Mouse (Mus musculus) midbrain, embryonic 11.5 days (tissue): ENCODE results near the gene 1700016D06Rik. TPM values are rescaled to one million over a fixed set of nuclear protein-coding genes. Genes with fewer than 3 reads are reported as not detected.
"Not testable (repeated sequence)": the region's sequence is repeated elsewhere in the genome, so short reads cannot be mapped to it uniquely, and the experiment has no call there.

Source experiments
- ATAC-seq: fragments of 200-750 bp; cut with Nextera tagmentation; 2 replicates; pipeline ENCODE4 v1.8.0; 2017; ENCODE audit warnings: moderate TSS enrichment, moderate library complexity; ENCODE audit not compliant: low FRiP score
- DNase-seq: peaks from one replicate; pipeline ENCODE4 v3.0.0; 2015; ENCODE audit warnings: low spot score; ENCODE audit errors: missing footprints
- H3K27ac ChIP-seq: fragments of 300-500 bp; sonication (generic); 2 replicates; pipeline ENCODE4 v1.5.1; 2014; ENCODE audit warnings: low read depth, low read length
- H3K27me3 ChIP-seq: fragments of 300-500 bp; sonication (generic); 2 replicates; pipeline ENCODE4 v1.6.1; 2014; ENCODE audit warnings: mild to moderate bottlenecking, low read length, moderate library complexity, mixed read lengths; ENCODE audit not compliant: control insufficient read depth, insufficient read depth
- H3K36me3 ChIP-seq: fragments of 300-500 bp; sonication (generic); 2 replicates; pipeline ENCODE4 v1.6.1; 2014; ENCODE audit warnings: mild to moderate bottlenecking, low read length, moderate library complexity, mixed read lengths; ENCODE audit not compliant: control insufficient read depth, insufficient read depth
- H3K4me1 ChIP-seq: fragments of 300-500 bp; sonication (generic); 2 replicates; pipeline ENCODE4 v1.6.1; 2014; ENCODE audit warnings: low read length; ENCODE audit not compliant: control insufficient read depth, insufficient read depth
- H3K4me2 ChIP-seq: fragments of 300-500 bp; sonication (generic); 2 replicates; pipeline ENCODE4 v1.6.1; 2014; ENCODE audit warnings: mild to moderate bottlenecking, moderate library complexity
- H3K4me3 ChIP-seq: fragments of 300-500 bp; sonication (generic); 2 replicates; pipeline ENCODE4 v1.5.1; 2014; ENCODE audit warnings: low read depth, low read length
- H3K9ac ChIP-seq: fragments of 300-500 bp; sonication (generic); 2 replicates; pipeline ENCODE4 v1.6.1; 2014; ENCODE audit warnings: low read length
- H3K9me3 ChIP-seq: fragments of 300-500 bp; sonication (generic); 2 replicates; pipeline ENCODE4 v1.6.1; 2016; ENCODE audit warnings: low read length; ENCODE audit not compliant: control insufficient read depth
- WGBS: fragments of 180-500 bp; shearing (Covaris S2); extraction: QIAGEN DNeasy Blood & Tissue Kit; methylation state at CpG from one replicate; pipeline ENCODE4 v1.1.7; 2014; 5-methylcytosine and 5-hydroxymethylcytosine counted together
- polyA plus RNA-seq: library from polyadenylated mRNA; unstranded; fragments of >200 nt; fragmentation: Nextera tagmentation; extraction: Ambion mirVana; gene quantifications from 2 replicates; pipeline ENCODE4 v1.2.1, GENCODE M21; 2014

Gene 1700016D06Rik
- polyA plus RNA-seq, 1 experiment from 2014 or later = not detected

- H3K36me3 ChIP-seq = no peaks in the 10 kb centered on the region
- H3K27me3 ChIP-seq = no peaks in the 10 kb centered on the region
- H3K4me2 ChIP-seq = no peak overlapping the region
- ATAC-seq (no peak), DNase-seq (no peak)
- H3K27ac ChIP-seq = no peak overlapping the region
- no peak overlapping the region for H3K4me3 ChIP-seq
- no peaks in the 10 kb centered on the region for H3K9me3 ChIP-seq
- 76% methylated on average over 5 of the region's 5 CpGs for WGBS
- no peak overlapping the region for H3K9ac ChIP-seq
- H3K4me1 ChIP-seq = no peaks in the 10 kb centered on the region; the same call in 1 of the 2 replicates
Measured at GRCm38 (mm10) chr8:11693972-11694371, 6.9 kb downstream of the 1700016D06Rik start.

- Histone ChIP-seq H3K4me3 (no peak overlapping the region), H3K4me1 (no peaks in the 10 kb centered on the region; the same call in 1 of the 2 replicates), H3K27ac (no peak overlapping the region), H3K9me3 (no peaks in the 10 kb centered on the region), H3K27me3 (no peaks in the 10 kb centered on the region), H3K9ac (no peak overlapping the region), H3K36me3 (no peaks in the 10 kb centered on the region), H3K4me2 (no peak overlapping the region)
- WGBS = 69% methylated on average over 1 of the region's 1 CpGs
- DNase-seq = no peak
- ATAC-seq = no peak
Measured at GRCm38 (mm10) chr8:11692455-11692854, 8.4 kb downstream of the 1700016D06Rik start.

- H3K27ac ChIP-seq = no peak overlapping the region
- no peaks in the 10 kb centered on the region; the same call in 1 of the 2 replicates for H3K4me1 ChIP-seq
- ATAC-seq (no peak), DNase-seq (no peak)
- no peaks in the 10 kb centered on the region for H3K9me3 ChIP-seq
- 81% methylated on average over 6 of the region's 6 CpGs for WGBS
- H3K36me3 ChIP-seq = no peaks in the 10 kb centered on the region
- no peaks in the 10 kb centered on the region for H3K27me3 ChIP-seq
- H3K4me3 ChIP-seq = no peak overlapping the region
- no peak overlapping the region for H3K9ac ChIP-seq
- H3K4me2 ChIP-seq = no peak overlapping the region
Measured at GRCm38 (mm10) chr8:11691761-11692160, 9.1 kb downstream of the 1700016D06Rik start.

- no peak for ATAC-seq
- no peak for DNase-seq
- no peak overlapping the region for H3K27ac ChIP-seq
- 91% methylated on average over 6 of the region's 6 CpGs for WGBS
- H3K27me3 ChIP-seq = no peaks in the 10 kb centered on the region
- H3K4me2 ChIP-seq = no peak overlapping the region
- no peaks in the 10 kb centered on the region for H3K36me3 ChIP-seq
- H3K9ac ChIP-seq = no peak overlapping the region
- H3K9me3 ChIP-seq = no peaks in the 10 kb centered on the region
- no peak overlapping the region for H3K4me3 ChIP-seq
- H3K4me1 ChIP-seq = no peaks in the 10 kb centered on the region; the same call in 1 of the 2 replicates
Measured at GRCm38 (mm10) chr8:11691284-11691683, 9.6 kb downstream of the 1700016D06Rik start.

- no peak overlapping the region for H3K4me3 ChIP-seq
- H3K4me2 ChIP-seq = no peak overlapping the region
- H3K9me3 ChIP-seq = no peaks in the 10 kb centered on the region
- H3K4me1 ChIP-seq = no peaks in the 10 kb centered on the region; the same call in 1 of the 2 replicates
- H3K27me3 ChIP-seq = no peaks in the 10 kb centered on the region
- no peak overlapping the region for H3K9ac ChIP-seq
- no peak for DNase-seq
- no peak for ATAC-seq
- no peaks in the 10 kb centered on the region for H3K36me3 ChIP-seq
- H3K27ac ChIP-seq = no peak overlapping the region
- 45% methylated on average over 7 of the region's 7 CpGs for WGBS
Measured at GRCm38 (mm10) chr8:11689945-11690344, 10.9 kb downstream of the 1700016D06Rik start.

GRCm38 (mm10) chr8:11687251-11687650, 13.6 kb downstream of the 1700016D06Rik start:
- Histone ChIP-seq H3K27me3 (no peaks in the 10 kb centered on the region), H3K9me3 (no peaks in the 10 kb centered on the region), H3K9ac (no peak overlapping the region), H3K4me1 (no peaks in the 10 kb centered on the region; the same call in 1 of the 2 replicates), H3K36me3 (no peaks in the 10 kb centered on the region), H3K4me2 (no peak overlapping the region), H3K4me3 (no peak overlapping the region), H3K27ac (no peak overlapping the region)
- DNase-seq (no peak), ATAC-seq (no peak)
- WGBS = 88% methylated on average over 5 of the region's 5 CpGs

GRCm38 (mm10) chr8:11684558-11684957, 16.3 kb downstream of the 1700016D06Rik start:
- WGBS = 92% methylated on average over 7 of the region's 7 CpGs
- H3K9ac ChIP-seq = no peak overlapping the region
- no peaks in the 10 kb centered on the region for H3K36me3 ChIP-seq
- no peak for ATAC-seq
- H3K4me1 ChIP-seq = no peaks in the 10 kb centered on the region
- no peak overlapping the region for H3K4me3 ChIP-seq
- no peak overlapping the region for H3K27ac ChIP-seq
- no peak for DNase-seq
- no peaks in the 10 kb centered on the region for H3K9me3 ChIP-seq
- H3K4me2 ChIP-seq = no peak overlapping the region
- H3K27me3 ChIP-seq = no peaks in the 10 kb centered on the region

- H3K9me3 ChIP-seq = no peaks in the 10 kb centered on the region
- H3K4me3 ChIP-seq = no peak overlapping the region
- ATAC-seq (no peak), DNase-seq (no peak)
- H3K27me3 ChIP-seq = no peaks in the 10 kb centered on the region
- no peak overlapping the region for H3K27ac ChIP-seq
- H3K4me2 ChIP-seq = no peak overlapping the region
- H3K9ac ChIP-seq = no peak overlapping the region
- WGBS = 77% methylated on average over 2 of the region's 2 CpGs
- no peaks in the 10 kb centered on the region for H3K36me3 ChIP-seq
- no peaks in the 10 kb centered on the region for H3K4me1 ChIP-seq
Measured at GRCm38 (mm10) chr8:11668308-11668707, 32.6 kb downstream of the 1700016D06Rik start.

GRCm38 (mm10) chr8:11666023-11666716, 34.7 kb downstream of the 1700016D06Rik start:
- H3K36me3 ChIP-seq, H3K4me1 ChIP-seq, H3K9ac ChIP-seq, DNase-seq, H3K9me3 ChIP-seq, H3K27ac ChIP-seq, ATAC-seq, H3K4me2 ChIP-seq, H3K27me3 ChIP-seq, H3K4me3 ChIP-seq: not testable (repeated sequence)
- WGBS = 88% methylated on average over 20 of the region's 20 CpGs
